Mouse (Mus musculus): ENCODE data around the gene 4930550L24Rik. TPM values are rescaled to one million over a fixed set of nuclear protein-coding genes. Genes with fewer than 3 reads are reported as not detected.

Gene 4930550L24Rik
- total RNA-seq (2021), result not detected
- long read RNA-seq, experiment 1, result 0 reads
- long read RNA-seq, experiment 2, result 0 reads

DNA sequence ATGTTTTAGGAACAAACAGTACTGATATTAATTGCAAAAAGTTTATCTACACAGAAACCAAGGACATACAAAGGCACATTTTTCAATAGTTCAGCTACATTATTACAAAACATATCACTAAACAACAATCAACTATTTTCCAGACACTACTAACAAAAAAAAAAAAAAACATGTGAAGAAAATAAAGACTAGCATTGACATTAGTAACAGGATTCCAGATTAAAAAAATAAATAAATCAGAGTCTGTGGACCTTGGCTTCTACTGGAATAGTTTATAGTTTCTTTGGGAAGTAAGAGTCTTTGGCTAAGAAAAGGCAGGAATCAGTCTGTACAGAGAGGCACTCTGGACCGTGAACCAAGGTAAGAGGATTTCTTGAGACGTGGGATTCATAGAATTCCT is at the start of gene 4930550L24Rik:
TSS of gene 4930550L24Rik (plus strand) at position 301 of the 400 bp plus-strand sequence.
- H3K27ac ChIP-seq, result no peak within 1 kb of the TSS
- no peak within 1 kb of the TSS for H3K4me3 ChIP-seq
- no peak for DNase-seq (ENCODE audit: low spot score in 2 of 2)
- no peak for TF ChIP-seq CTCF (conservative IDR thresholded peaks at IDR 0.05)

DNA sequence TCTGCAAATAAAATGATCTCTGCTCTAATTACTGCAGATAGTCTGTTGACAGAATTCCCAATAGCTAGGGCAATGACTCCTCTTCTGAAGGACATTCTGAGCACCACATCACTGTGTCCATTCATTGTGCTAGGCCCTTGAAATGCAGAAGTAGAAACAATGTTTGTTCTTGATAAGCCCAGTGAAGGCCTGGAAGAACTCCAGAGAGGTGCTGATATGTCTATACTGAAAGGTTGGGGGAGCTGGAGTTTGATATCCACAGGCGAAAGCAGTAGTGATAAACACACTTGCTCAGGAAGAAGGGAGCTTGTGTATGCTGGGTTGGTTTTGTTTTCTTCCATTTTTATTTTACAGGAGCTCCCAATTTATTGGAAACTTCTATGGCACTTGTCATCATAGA is 8.4 kb upstream of the 4930550L24Rik start:
- no peak for DNase-seq (ENCODE audit: low spot score in 2 of 2)
- no peak overlapping the region for H3K4me3 ChIP-seq
- no peak overlapping the region for H3K27ac ChIP-seq
- TF ChIP-seq CTCF (conservative IDR thresholded peaks at IDR 0.05), result no peak

DNA sequence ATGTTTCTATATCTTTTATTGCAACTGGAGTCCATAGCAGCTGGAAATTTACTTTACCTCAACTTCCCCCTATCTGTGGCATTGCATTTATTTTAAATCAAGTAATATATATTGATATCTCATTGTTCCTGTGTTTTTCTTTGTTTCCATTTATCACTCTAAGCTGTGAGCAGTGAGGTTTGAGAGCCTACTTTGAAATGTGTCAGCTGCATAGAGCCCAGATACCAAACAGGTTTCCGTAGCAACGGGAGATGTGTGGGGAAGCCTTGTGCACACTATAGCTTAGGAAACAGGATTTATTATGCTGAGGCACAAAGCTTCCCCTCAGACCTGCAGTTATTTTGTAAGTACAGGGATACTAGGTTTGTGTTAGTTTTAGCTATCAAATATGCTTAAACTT is 58.8 kb downstream of the 4930550L24Rik start:
- DNase-seq (ENCODE audit: low spot score in 2 of 2), result no peak
- Histone ChIP-seq H3K4me3 (no peak overlapping the region), H3K27ac (peak overlapping the region; percentile 18; the same call in 1 of the 2 replicates)
- TF ChIP-seq CTCF (conservative IDR thresholded peaks at IDR 0.05), result no peak

Measured in layer of hippocampus, adult 2 months (tissue).